Mouse (Mus musculus): ENCODE measurements around the gene Sirt2.

Gene Sirt2

GRCm38 (mm10) chr7:28766173-28766879, at the start of gene Sirt2:
Sirt2 (plus strand) TSS chr7:28766735.
- peak; percentile 97 for DNase-seq

- DNase-seq: no peak
Observed at GRCm38 (mm10) chr7:28717726-28718125, 48.8 kb upstream of the Sirt2 start.

DNA sequence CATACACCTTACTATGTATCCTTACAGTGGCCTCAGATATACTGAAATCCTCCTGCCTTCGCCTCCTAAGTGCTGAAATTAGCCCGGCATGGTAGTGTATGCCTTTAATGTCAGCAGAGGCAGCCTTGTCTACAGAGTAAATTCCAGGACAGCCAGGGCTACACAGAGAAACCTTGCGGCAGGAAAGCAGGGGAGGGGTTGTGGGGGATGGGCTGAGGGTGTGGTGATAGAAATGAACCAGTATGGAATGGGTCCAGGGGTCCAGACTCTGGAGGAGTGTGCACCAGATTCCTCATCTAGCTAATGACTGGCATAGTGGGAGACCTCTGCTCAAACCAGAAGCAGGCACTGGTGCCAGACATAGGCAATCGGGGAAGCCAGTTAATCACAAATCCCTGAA, 47.4 kb upstream of the Sirt2 start:
- no peak for DNase-seq

GRCm38 (mm10) chr7:28719650-28720049, 46.9 kb upstream of the Sirt2 start:
- no peak for DNase-seq

GRCm38 (mm10) chr7:28720753-28721537, 45.6 kb upstream of the Sirt2 start:
- no peak for DNase-seq

GRCm38 (mm10) chr7:28722079-28722478, 44.5 kb upstream of the Sirt2 start:
- DNase-seq: peak in 1 of 2 experiments; percentile 27

DNA sequence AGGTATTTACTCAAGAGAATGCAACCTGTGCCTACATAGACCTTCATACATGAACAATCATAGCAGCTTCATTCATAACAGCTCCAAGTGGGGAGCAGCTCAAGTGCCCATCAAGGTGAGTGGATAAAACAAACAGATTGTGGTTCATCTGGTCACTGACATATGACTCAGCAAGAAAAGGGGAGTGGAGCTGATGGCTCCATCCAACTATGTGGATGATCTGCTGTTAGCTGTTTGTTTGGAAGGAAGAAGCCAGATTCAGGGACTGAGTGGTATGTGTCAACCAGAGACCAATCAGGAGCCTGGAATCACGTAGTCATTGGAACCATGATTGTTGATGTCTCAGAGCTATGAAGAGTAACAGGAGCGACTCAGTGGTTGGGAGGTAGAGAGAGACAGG, 41.9 kb upstream of the Sirt2 start:
- DNase-seq: no peak

DNA sequence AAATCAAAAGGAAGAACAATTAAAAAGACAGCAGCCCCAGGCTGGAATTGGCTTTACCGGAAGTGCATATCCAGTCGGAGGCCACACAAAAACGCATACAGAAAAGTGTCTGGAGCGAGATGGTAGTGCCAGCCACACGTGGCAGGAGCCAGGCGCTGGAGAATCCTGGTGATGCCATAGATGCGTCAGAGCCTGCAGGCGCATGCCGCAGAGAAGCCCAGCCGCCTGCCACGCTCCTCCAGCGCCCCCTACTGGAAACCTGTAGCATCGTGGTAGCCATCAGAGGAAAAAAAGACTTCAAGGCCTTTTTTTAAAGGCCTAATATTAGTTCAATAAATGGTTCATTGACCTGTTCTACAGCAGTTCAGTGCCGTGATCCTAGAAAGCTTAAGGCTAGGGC, 39.9 kb upstream of the Sirt2 start:
- peak; percentile 89 to 93 for DNase-seq

GRCm38 (mm10) chr7:28727649-28728340, 38.7 kb upstream of the Sirt2 start:
- DNase-seq: peak; percentile 37 to 59

GRCm38 (mm10) chr7:28732341-28733142, 34.0 kb upstream of the Sirt2 start:
- DNase-seq: peak; percentile 59 to 78

DNA sequence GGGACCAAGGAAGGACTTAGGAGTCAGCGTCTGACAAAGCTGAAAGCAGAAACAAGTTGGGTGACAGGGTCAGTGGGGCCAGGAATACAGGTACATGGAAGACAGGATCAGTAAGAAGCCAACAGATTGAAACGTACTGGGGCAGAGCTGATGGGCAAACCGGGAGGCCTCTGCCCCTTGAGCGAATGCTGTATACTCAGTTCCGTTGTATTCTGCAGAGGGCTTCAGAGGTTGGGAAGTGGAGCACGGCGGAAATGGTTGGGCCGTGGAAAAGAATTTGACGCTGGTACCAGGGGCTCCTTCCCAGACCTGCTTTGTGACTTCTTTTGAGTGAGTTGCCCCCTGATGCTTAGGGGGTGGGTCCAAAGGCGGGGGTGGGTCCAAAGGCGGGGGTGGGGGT, 33.3 kb upstream of the Sirt2 start:
- DNase-seq: no peak

DNA sequence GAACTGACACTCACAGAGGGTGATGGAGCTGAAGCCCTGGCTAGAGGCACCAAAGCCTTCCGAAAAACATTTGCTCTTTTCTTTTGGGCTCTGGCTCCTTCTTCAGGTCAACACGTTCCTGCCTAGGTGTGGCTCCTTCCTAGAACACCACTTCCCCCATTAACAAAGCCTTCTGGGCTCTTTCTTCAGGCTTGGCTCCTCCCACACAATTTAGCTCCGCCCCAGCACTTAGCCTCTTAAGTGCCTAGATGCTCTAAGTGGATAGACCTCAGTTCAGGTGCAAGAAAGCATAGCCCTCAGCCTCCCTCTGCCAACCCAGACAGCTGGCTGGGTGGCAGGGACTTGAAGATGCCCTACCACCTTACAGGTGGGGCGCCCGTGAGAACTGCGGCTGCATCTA, 30.8 kb upstream of the Sirt2 start:
- DNase-seq: no peak

DNA sequence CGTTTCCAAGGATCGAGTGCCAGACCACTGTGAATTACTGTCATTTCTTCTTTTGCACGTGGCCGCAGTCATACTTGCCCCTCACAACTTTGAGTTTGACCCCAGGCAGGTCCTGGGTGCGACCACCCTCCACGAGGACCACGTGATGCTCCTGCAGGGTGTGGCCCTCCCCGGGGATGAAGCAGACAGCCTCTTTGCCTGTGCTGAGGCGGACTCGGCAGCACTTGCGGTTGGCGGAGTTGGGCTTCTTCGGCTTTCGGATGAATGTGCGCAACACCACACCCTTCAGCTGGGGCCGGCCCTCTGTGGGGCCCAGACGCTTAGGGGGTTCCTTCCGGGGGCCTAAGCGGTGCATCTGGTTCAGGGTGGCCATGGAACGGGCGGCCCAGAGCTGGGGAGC, 26.7 kb upstream of the Sirt2 start:
- no peak for DNase-seq

GRCm38 (mm10) chr7:28740949-28741348, 25.6 kb upstream of the Sirt2 start:
- no peak for DNase-seq

DNA sequence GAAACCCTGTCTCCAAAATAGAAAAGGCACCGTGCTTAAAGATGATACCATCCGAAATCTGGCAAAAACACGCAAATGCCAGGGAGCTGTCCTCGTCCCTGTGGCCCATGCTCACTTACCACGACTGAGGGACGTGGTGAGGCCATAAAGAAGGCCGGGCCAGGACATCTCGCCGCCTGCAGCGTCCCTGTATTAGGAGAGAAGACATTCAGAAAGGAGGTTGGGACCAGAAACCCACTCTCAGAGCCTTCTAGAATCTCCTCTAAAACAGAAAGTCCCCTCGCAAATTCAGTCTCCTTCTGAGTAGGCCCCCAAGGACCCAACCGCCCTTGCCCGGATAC, 25.2 kb upstream of the Sirt2 start:
- no peak for DNase-seq

DNA sequence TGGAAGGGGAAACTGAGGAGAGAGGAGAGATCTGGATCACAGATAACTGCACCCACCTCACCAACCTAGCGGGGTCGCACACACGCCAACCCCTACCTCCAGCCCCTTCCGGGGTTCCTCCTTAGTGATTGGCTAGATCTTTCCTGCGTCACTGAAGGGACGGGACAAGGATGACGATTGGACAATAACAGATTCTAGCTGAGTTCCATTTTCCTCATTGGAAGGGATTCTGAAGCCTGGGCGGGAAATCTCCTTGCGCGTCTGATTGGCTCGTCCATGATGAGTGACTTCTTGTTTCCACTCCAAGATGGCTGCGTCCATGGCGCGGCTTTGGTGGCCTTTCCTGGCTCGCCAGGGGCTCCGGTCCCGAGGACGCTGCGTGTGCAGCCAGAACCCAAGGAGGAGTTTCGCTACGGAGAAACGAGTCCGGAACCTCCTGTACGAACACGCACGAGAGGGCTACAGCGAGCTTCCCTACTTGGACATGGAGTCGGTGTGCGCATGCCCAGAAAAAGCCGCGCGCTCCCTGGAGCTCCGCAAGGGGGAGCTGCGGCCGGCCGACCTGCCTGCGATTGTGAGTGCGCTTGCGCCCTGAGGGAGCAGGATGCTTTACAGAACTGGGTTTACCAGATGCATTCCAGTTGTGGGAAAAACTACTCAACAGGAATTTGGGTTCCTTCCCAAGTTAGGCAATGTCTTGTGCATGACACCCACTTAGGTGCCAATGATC, 24.7 kb upstream of the Sirt2 start, which contains the start of the genes Mrps12 and Sars2:
Gene Mrps12 (minus strand): TSS at position 112 of the 730 bp plus-strand sequence.
Gene Sars2 (plus strand): TSS at position 284 of the 730 bp plus-strand sequence.
- DNase-seq: peak; percentile 94 to 96

DNA sequence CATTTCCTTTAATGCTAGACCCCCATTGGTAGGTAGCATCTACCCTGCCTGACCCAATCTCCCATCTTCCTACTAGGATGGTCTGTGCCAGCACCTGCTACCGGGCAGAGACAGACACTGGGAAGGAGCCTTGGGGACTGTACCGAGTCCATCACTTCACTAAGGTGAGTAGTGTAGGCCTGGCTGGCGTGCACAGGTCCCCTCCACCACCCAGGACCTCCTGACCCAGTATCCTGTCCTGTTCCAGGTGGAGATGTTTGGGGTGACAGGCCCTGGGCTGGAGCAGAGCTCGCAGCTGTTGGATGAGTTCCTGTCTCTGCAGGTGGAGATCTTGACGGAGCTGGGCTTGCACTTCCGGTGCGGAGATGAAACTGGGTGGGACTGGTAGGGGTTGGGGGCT, 16.6 kb upstream of the Sirt2 start:
- no peak for DNase-seq

- DNase-seq: peak in 1 of 2 experiments; percentile 38
Observed at GRCm38 (mm10) chr7:28756079-28756478, 10.5 kb upstream of the Sirt2 start, which contains the start of gene Ccer2. Ccer2 (plus strand) TSS chr7:28756174.

- DNase-seq: no peak
Observed at GRCm38 (mm10) chr7:28758623-28759022, 7.9 kb upstream of the Sirt2 start.

DNA sequence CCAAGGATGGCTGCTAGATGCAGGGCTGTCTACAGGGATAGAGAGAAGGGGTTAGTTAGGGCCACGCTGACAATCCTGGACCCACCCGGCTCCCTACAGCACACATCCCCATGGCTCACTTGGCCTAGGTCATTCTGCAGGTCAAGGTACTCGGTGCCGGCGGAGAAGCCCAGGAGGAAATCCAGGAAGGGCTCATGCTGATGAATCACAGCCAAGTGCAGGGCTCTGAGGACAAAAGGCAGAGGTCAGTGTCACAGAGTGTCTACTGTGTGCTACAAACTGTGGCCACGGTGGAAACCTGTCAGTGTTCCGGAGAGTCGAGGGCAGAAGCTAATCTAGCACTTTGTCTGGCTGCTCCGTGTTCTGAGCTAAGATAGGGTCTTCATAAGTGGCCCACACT, 4.6 kb upstream of the Sirt2 start:
- no peak for DNase-seq

- no peak for DNase-seq
Observed at GRCm38 (mm10) chr7:28765211-28765610, 1.3 kb upstream of the Sirt2 start.

DNA sequence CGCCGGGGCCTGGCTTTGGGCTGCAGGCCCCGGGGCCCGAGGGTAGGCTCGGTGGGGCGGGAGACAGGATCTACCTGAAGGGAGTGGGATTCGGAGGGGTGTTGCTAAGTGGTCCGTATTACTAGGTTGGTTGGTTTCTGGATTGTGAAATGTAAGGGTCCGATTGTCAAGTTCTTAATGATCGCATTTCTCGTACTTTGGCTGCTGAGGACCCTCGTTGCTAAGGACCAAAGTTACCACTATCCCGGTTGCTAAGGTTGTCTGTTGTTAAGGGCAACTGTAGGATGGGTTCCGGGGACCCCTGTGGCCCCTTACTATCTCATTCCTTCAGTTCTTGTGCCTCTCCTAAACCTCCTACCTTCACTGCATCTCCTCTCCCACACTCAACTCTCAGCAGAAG, 375 bp downstream of the Sirt2 start:
- DNase-seq: no peak

Measured in cerebellum, postnatal 14 days (tissue).